Mouse (Mus musculus): ENCODE measurements around the gene Igsf10.
"Not testable (repeated sequence)": the region's sequence is repeated elsewhere in the genome, so short reads cannot be mapped to it uniquely, and the experiment has no call there.

Igsf10 gene

GRCm38 (mm10) chr3:59344065-59344905 lies at the start of gene Igsf10:
Gene Igsf10 (minus strand): TSS chr3:59344394.
- DNase-seq (ENCODE audit: low spot score): peak; percentile 17

- DNase-seq (ENCODE audit: low spot score): no peak
Observed at GRCm38 (mm10) chr3:59385553-59385952, 41.4 kb upstream of the Igsf10 start.

- no peak for DNase-seq (ENCODE audit: low spot score)
Observed at GRCm38 (mm10) chr3:59385000-59385399, 40.8 kb upstream of the Igsf10 start.

GRCm38 (mm10) chr3:59384321-59384720 lies 40.1 kb upstream of the Igsf10 start:
- DNase-seq (ENCODE audit: low spot score): no peak

- DNase-seq (ENCODE audit: low spot score): not testable (repeated sequence)
Observed at GRCm38 (mm10) chr3:59378791-59379190, 34.6 kb upstream of the Igsf10 start.

GRCm38 (mm10) chr3:59361895-59362294 lies 17.7 kb upstream of the Igsf10 start:
- no peak for DNase-seq (ENCODE audit: low spot score)

GRCm38 (mm10) chr3:59360102-59360501 lies 15.9 kb upstream of the Igsf10 start:
- no peak for DNase-seq (ENCODE audit: low spot score)

GRCm38 (mm10) chr3:59354156-59354555 lies 10.0 kb upstream of the Igsf10 start:
- no peak for DNase-seq (ENCODE audit: low spot score)

- no peak for DNase-seq (ENCODE audit: low spot score)
Observed at GRCm38 (mm10) chr3:59351768-59352167, 7.6 kb upstream of the Igsf10 start.

- DNase-seq (ENCODE audit: low spot score): no peak
Observed at GRCm38 (mm10) chr3:59343026-59343425, 1.2 kb downstream of the Igsf10 start.

GRCm38 (mm10) chr3:59341647-59342427 lies 2.4 kb downstream of the Igsf10 start:
- DNase-seq (ENCODE audit: low spot score): no peak

GRCm38 (mm10) chr3:59328526-59328925 lies 15.7 kb downstream of the Igsf10 start:
- no peak for DNase-seq (ENCODE audit: low spot score)

GRCm38 (mm10) chr3:59321278-59321876 lies 22.8 kb downstream of the Igsf10 start:
- DNase-seq (ENCODE audit: low spot score): peak; percentile 65

- DNase-seq (ENCODE audit: low spot score): no peak
Observed at GRCm38 (mm10) chr3:59316077-59316476, 28.1 kb downstream of the Igsf10 start.

- peak; percentile 75 for DNase-seq (ENCODE audit: low spot score)
Observed at GRCm38 (mm10) chr3:59312610-59313009, 31.6 kb downstream of the Igsf10 start.

GRCm38 (mm10) chr3:59305518-59305917 lies 38.7 kb downstream of the Igsf10 start:
- DNase-seq (ENCODE audit: low spot score): no peak

- DNase-seq (ENCODE audit: low spot score): peak; percentile 1
Observed at GRCm38 (mm10) chr3:59304944-59305343, 39.2 kb downstream of the Igsf10 start.

- no peak for DNase-seq (ENCODE audit: low spot score)
Observed at GRCm38 (mm10) chr3:59297653-59298052, 46.5 kb downstream of the Igsf10 start.

GRCm38 (mm10) chr3:59296563-59297130 lies 47.5 kb downstream of the Igsf10 start:
- no peak for DNase-seq (ENCODE audit: low spot score)

GRCm38 (mm10) chr3:59295699-59296562 lies 48.3 kb downstream of the Igsf10 start:
- DNase-seq (ENCODE audit: low spot score): no peak
